Mouse (Mus musculus): ENCODE measurements around the gene Pla2g4c. TPM values are rescaled to one million over a fixed set of nuclear protein-coding genes. Genes with fewer than 3 reads are reported as not detected.

Gene Pla2g4c
- polyA plus RNA-seq, 1 experiment from 2014 or later, result 1.1 TPM

- Histone ChIP-seq H3K4me1 (no peaks in the 10 kb centered on the region), H3K36me3 (peaks cover 100% of the 10 kb centered on the region), H3K27me3 (no peaks in the 10 kb centered on the region), H3K27ac (no peak overlapping the region), H3K9ac (no peak overlapping the region), H3K9me3 (no peaks in the 10 kb centered on the region), H3K4me2 (replicated peaks) (no peak overlapping the region), H3K4me3 (no peak overlapping the region)
- 87% methylated on average over 5 of the region's 5 CpGs for WGBS
- ATAC-seq (ENCODE audit: low FRiP score, low read depth), result no peak
Observed at GRCm38 (mm10) chr7:13298821-13299220, 25.6 kb upstream of the Pla2g4c start.

GRCm38 (mm10) chr7:13301643-13302042 lies 22.8 kb upstream of the Pla2g4c start:
- 95% methylated on average over 1 of the region's 1 CpGs for WGBS

GRCm38 (mm10) chr7:13302780-13303179 lies 21.7 kb upstream of the Pla2g4c start:
- no peak overlapping the region for H3K27ac ChIP-seq

More at GRCm38 (mm10) chr7:13301643-13302042, 22.8 kb upstream of the Pla2g4c start:
- Histone ChIP-seq H3K4me3 (no peak overlapping the region), H3K9ac (no peak overlapping the region), H3K9me3 (no peaks in the 10 kb centered on the region), H3K4me2 (replicated peaks) (no peak overlapping the region), H3K27ac (no peak overlapping the region), H3K4me1 (no peaks in the 10 kb centered on the region), H3K36me3 (peaks cover 96% of the 10 kb centered on the region), H3K27me3 (no peaks in the 10 kb centered on the region)
- ATAC-seq (ENCODE audit: low FRiP score, low read depth), result no peak

GRCm38 (mm10) chr7:13303372-13303771 lies 21.1 kb upstream of the Pla2g4c start:
- Histone ChIP-seq H3K9me3 (no peaks in the 10 kb centered on the region), H3K27ac (no peak overlapping the region), H3K27me3 (no peaks in the 10 kb centered on the region), H3K36me3 (peaks cover 95% of the 10 kb centered on the region), H3K4me2 (replicated peaks) (no peak overlapping the region), H3K4me1 (no peaks in the 10 kb centered on the region), H3K9ac (no peak overlapping the region), H3K4me3 (no peak overlapping the region)
- ATAC-seq (ENCODE audit: low FRiP score, low read depth), result no peak

More at GRCm38 (mm10) chr7:13302780-13303179, 21.7 kb upstream of the Pla2g4c start:
- Histone ChIP-seq H3K9me3 (no peaks in the 10 kb centered on the region), H3K9ac (no peak overlapping the region), H3K27me3 (no peaks in the 10 kb centered on the region), H3K36me3 (peaks cover 95% of the 10 kb centered on the region), H3K4me1 (no peaks in the 10 kb centered on the region), H3K4me3 (no peak overlapping the region), H3K4me2 (replicated peaks) (no peak overlapping the region)
- WGBS, result 80% methylated on average over 2 of the region's 2 CpGs
- no peak for ATAC-seq (ENCODE audit: low FRiP score, low read depth)

GRCm38 (mm10) chr7:13309407-13309806 lies 15.0 kb upstream of the Pla2g4c start:
- ATAC-seq (ENCODE audit: low FRiP score, low read depth), result no peak
- peaks cover 94% of the 10 kb centered on the region for H3K36me3 ChIP-seq
- WGBS, result 92% methylated on average over 2 of the region's 2 CpGs
- no peak overlapping the region for H3K27ac ChIP-seq
- H3K9me3 ChIP-seq, result no peaks in the 10 kb centered on the region
- no peaks in the 10 kb centered on the region for H3K4me1 ChIP-seq
- no peak overlapping the region for H3K4me3 ChIP-seq
- no peaks in the 10 kb centered on the region for H3K27me3 ChIP-seq
- H3K9ac ChIP-seq, result no peak overlapping the region
- no peak overlapping the region for H3K4me2 ChIP-seq (replicated peaks)

GRCm38 (mm10) chr7:13310493-13311199 lies 13.8 kb upstream of the Pla2g4c start:
- Histone ChIP-seq H3K9me3 (no peaks in the 10 kb centered on the region), H3K4me1 (no peaks in the 10 kb centered on the region), H3K27ac (no peak overlapping the region), H3K4me3 (no peak overlapping the region), H3K27me3 (no peaks in the 10 kb centered on the region), H3K4me2 (replicated peaks) (no peak overlapping the region), H3K36me3 (peaks cover 84% of the 10 kb centered on the region), H3K9ac (no peak overlapping the region)
- ATAC-seq (ENCODE audit: low FRiP score, low read depth), result no peak
- WGBS, result 89% methylated on average over 6 of the region's 6 CpGs

GRCm38 (mm10) chr7:13311401-13311800 lies 13.1 kb upstream of the Pla2g4c start:
- Histone ChIP-seq H3K4me1 (no peaks in the 10 kb centered on the region), H3K4me2 (replicated peaks) (no peak overlapping the region), H3K36me3 (peaks cover 77% of the 10 kb centered on the region), H3K27me3 (no peaks in the 10 kb centered on the region), H3K9ac (no peak overlapping the region), H3K27ac (no peak overlapping the region), H3K9me3 (no peaks in the 10 kb centered on the region), H3K4me3 (no peak overlapping the region)
- 92% methylated on average over 4 of the region's 4 CpGs for WGBS
- ATAC-seq (ENCODE audit: low FRiP score, low read depth), result no peak

GRCm38 (mm10) chr7:13314095-13314597 lies 10.3 kb upstream of the Pla2g4c start:
- no peak overlapping the region for H3K4me2 ChIP-seq (replicated peaks)
- H3K36me3 ChIP-seq, result peaks cover 50% of the 10 kb centered on the region
- H3K9me3 ChIP-seq, result no peaks in the 10 kb centered on the region
- no peaks in the 10 kb centered on the region for H3K27me3 ChIP-seq
- no peak overlapping the region for H3K4me3 ChIP-seq
- no peak overlapping the region for H3K27ac ChIP-seq
- ATAC-seq (ENCODE audit: low FRiP score, low read depth), result no peak
- no peaks in the 10 kb centered on the region for H3K4me1 ChIP-seq
- 82% methylated on average over 5 of the region's 5 CpGs for WGBS
- H3K9ac ChIP-seq, result no peak overlapping the region

- no peaks in the 10 kb centered on the region for H3K36me3 ChIP-seq
- no peak overlapping the region for H3K4me3 ChIP-seq
- 90% methylated on average over 3 of the region's 3 CpGs for WGBS
- H3K27ac ChIP-seq, result no peak overlapping the region
- no peaks in the 10 kb centered on the region for H3K27me3 ChIP-seq
- no peaks in the 10 kb centered on the region for H3K4me1 ChIP-seq
- ATAC-seq (ENCODE audit: low FRiP score, low read depth), result no peak
- no peak overlapping the region for H3K4me2 ChIP-seq (replicated peaks)
- H3K9me3 ChIP-seq, result no peaks in the 10 kb centered on the region
- no peak overlapping the region for H3K9ac ChIP-seq
Observed at GRCm38 (mm10) chr7:13321424-13321823, 3.0 kb upstream of the Pla2g4c start.

- H3K4me2 ChIP-seq (replicated peaks), result no peak overlapping the region
- no peaks in the 10 kb centered on the region for H3K27me3 ChIP-seq
- no peak for ATAC-seq (ENCODE audit: low FRiP score, low read depth)
Observed at GRCm38 (mm10) chr7:13330575-13330974, 6.1 kb downstream of the Pla2g4c start.

GRCm38 (mm10) chr7:13355943-13356342 lies 31.5 kb downstream of the Pla2g4c start:
- H3K4me3 ChIP-seq, result no peak overlapping the region
- H3K36me3 ChIP-seq, result peaks cover 47% of the 10 kb centered on the region
- peaks cover 4% of the 10 kb centered on the region; the same call in 1 of the 2 replicates for H3K9me3 ChIP-seq
- H3K4me1 ChIP-seq, result no peaks in the 10 kb centered on the region
- no peak overlapping the region for H3K27ac ChIP-seq
- no peak for ATAC-seq (ENCODE audit: low FRiP score, low read depth)
- no peak overlapping the region for H3K4me2 ChIP-seq (replicated peaks)
- H3K27me3 ChIP-seq, result no peaks in the 10 kb centered on the region
- no peak overlapping the region for H3K9ac ChIP-seq

More at GRCm38 (mm10) chr7:13330575-13330974, 6.1 kb downstream of the Pla2g4c start:
- WGBS, result 92% methylated on average over 2 of the region's 2 CpGs
- Histone ChIP-seq H3K36me3 (peaks cover 12% of the 10 kb centered on the region), H3K27ac (no peak overlapping the region), H3K4me3 (no peak overlapping the region), H3K9me3 (no peaks in the 10 kb centered on the region), H3K4me1 (no peaks in the 10 kb centered on the region), H3K9ac (no peak overlapping the region)

- H3K4me2 ChIP-seq (replicated peaks), result no peak overlapping the region
- no peaks in the 10 kb centered on the region for H3K9me3 ChIP-seq
- no peak overlapping the region for H3K27ac ChIP-seq
- H3K27me3 ChIP-seq, result no peaks in the 10 kb centered on the region
- ATAC-seq (ENCODE audit: low FRiP score, low read depth), result no peak
- H3K36me3 ChIP-seq, result no peaks in the 10 kb centered on the region
- no peak overlapping the region for H3K9ac ChIP-seq
- no peaks in the 10 kb centered on the region for H3K4me1 ChIP-seq
- H3K4me3 ChIP-seq, result no peak overlapping the region
- 78% methylated on average over 2 of the region's 2 CpGs for WGBS
Observed at GRCm38 (mm10) chr7:13380588-13380987, 56.1 kb downstream of the Pla2g4c start.

- Histone ChIP-seq H3K4me3 (no peak within 1 kb of the TSS), H3K4me1 (no peaks in the 10 kb centered on the region), H3K27ac (no peak within 1 kb of the TSS), H3K4me2 (replicated peaks) (no peak within 1 kb of the TSS), H3K9me3 (no peaks in the 10 kb centered on the region), H3K36me3 (no peaks in the 10 kb centered on the region), H3K27me3 (no peaks in the 10 kb centered on the region), H3K9ac (no peak within 1 kb of the TSS)
- ATAC-seq (ENCODE audit: low FRiP score, low read depth), result no peak
- 76% methylated on average over 1 of the region's 1 CpGs for WGBS
Observed at GRCm38 (mm10) chr7:13397832-13398231, 73.4 kb downstream of the Pla2g4c start, which contains the start of gene Cabp5. TSS of gene Cabp5 (plus strand) at chr7:13398132.
